Mouse (Mus musculus): ENCODE data around the gene H2-T24.
A peak's percentile ranks its signal among the peaks of the same experiment; 100 is the strongest.

DNA sequence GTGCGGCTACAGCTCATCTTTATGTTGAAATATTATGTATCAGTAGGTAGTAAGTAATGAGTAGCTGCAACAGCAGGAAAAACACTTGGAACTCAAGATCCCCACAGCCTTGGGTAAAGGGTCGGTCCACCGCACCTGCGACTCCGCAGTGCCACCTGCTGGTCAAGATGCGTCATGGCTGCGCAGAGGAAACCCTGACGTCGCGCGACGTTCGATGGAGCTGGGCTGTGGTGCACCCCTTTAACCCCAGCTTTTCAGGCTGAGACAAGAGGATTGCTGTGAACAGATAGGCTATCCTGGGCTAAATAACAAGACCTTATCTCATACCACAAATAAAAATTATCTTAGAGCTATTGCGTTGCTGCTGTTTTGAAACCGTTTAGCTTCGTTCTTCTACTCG lies 26.7 kb downstream of the H2-T24 start:
- TF ChIP-seq CTCF (IDR thresholded peaks at IDR 0.05; ENCODE audit: low read depth) (peak; percentile 99), EP300 (optimal IDR thresholded peaks at IDR 0.05) (no peak)

Data from stomach, postnatal 0 days (tissue).